Mouse (Mus musculus) midbrain, embryonic 14.5 days (tissue): ENCODE results near the gene Mt2. TPM values are rescaled to one million over a fixed set of nuclear protein-coding genes. Genes with fewer than 3 reads are reported as not detected.
A peak's percentile ranks its signal among the peaks of the same experiment; 100 is the strongest.

Experiments
- ATAC-seq: fragments of 200-750 bp; cut with Nextera tagmentation; 2 replicates; pipeline ENCODE4 v1.8.0; 2017; ENCODE audit warnings: moderate number of reproducible peaks, moderate library complexity; ENCODE audit not compliant: low FRiP score, low TSS enrichment
- DNase-seq: peaks from one replicate; pipeline ENCODE4 v3.0.0-alpha.2; 2015
- H3K27ac ChIP-seq: fragments of 300-500 bp; sonication (generic); replicated peaks from 2 replicates; pipeline ENCODE4 v1.5.1; 2014; ENCODE audit warnings: mild to moderate bottlenecking, low read depth, low read length, moderate library complexity
- H3K27me3 ChIP-seq: fragments of 300-500 bp; sonication (generic); 2 replicates; pipeline ENCODE4 v1.6.1; 2014; ENCODE audit warnings: low read length, control low read depth, mixed read lengths; ENCODE audit not compliant: control insufficient read depth, insufficient read depth
- H3K36me3 ChIP-seq: fragments of 300-500 bp; sonication (generic); 2 replicates; pipeline ENCODE4 v1.6.1; 2014; ENCODE audit warnings: low read length, control low read depth; ENCODE audit not compliant: control insufficient read depth, insufficient read depth
- H3K4me1 ChIP-seq: fragments of 300-500 bp; sonication (generic); 2 replicates; pipeline ENCODE4 v1.6.1; 2014; ENCODE audit warnings: mild to moderate bottlenecking, antibody characterized with exemption, low read length, control low read depth; ENCODE audit not compliant: control insufficient read depth, insufficient read depth
- H3K4me2 ChIP-seq: fragments of 300-500 bp; sonication (generic); 2 replicates; pipeline ENCODE4 v1.6.1; 2014; ENCODE audit warnings: mild to moderate bottlenecking, low read length, moderate library complexity
- H3K4me3 ChIP-seq: fragments of 300-500 bp; sonication (generic); replicated peaks from 2 replicates; pipeline ENCODE4 v1.5.1; 2014; ENCODE audit warnings: low read depth, low read length
- H3K9ac ChIP-seq: fragments of 300-500 bp; sonication (generic); replicated peaks from 2 replicates; pipeline ENCODE4 v1.6.1; 2014; ENCODE audit warnings: mild to moderate bottlenecking, low read length, moderate library complexity
- H3K9me3 ChIP-seq: fragments of 300-500 bp; sonication (generic); 2 replicates; pipeline ENCODE4 v1.6.1; 2016; ENCODE audit warnings: low read length, control low read depth, mixed read lengths; ENCODE audit not compliant: control insufficient read depth
- WGBS: fragments of 180-500 bp; shearing (Covaris S2); extraction: QIAGEN DNeasy Blood & Tissue Kit; methylation state at CpG from one replicate; pipeline ENCODE4 v1.1.7; 2014; 5-methylcytosine and 5-hydroxymethylcytosine counted together
- polyA plus RNA-seq: library from polyadenylated mRNA; unstranded; fragments of >200 nt; fragmentation: Nextera tagmentation; extraction: Ambion mirVana; gene quantifications from 2 replicates; pipeline ENCODE4 v1.2.1, GENCODE M21; 2014

The Mt2 gene
- polyA plus RNA-seq, 1 experiment from 2014 or later: 9.3 TPM

DNA sequence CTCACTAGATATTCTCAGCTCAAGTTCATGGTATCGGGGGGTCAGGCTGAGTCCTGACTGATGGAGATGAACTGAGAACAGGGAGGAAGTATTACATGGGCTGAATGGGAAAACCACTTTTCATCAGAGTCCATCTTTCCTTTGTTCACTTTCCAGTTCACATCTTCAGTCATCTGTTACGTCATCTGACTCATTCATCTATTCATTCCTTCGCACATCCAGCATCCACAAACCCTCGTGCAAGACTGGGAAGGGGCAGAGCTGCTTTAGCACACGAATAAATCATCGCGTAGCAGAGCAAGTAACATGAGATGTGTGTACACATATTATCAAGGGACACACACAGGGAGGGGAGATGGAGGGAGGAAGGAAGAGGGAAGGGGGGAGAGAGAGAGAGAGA lies 36.3 kb upstream of the Mt2 start:
- Histone ChIP-seq H3K27ac (no peak overlapping the region), H3K36me3 (no peaks in the 10 kb centered on the region), H3K9ac (no peak overlapping the region), H3K4me3 (no peak overlapping the region), H3K4me1 (no peaks in the 10 kb centered on the region), H3K9me3 (no peaks in the 10 kb centered on the region), H3K4me2 (no peak overlapping the region), H3K27me3 (no peaks in the 10 kb centered on the region)
- no peak for DNase-seq
- no peak for ATAC-seq
- WGBS: 83% methylated on average over 7 of the region's 7 CpGs

DNA sequence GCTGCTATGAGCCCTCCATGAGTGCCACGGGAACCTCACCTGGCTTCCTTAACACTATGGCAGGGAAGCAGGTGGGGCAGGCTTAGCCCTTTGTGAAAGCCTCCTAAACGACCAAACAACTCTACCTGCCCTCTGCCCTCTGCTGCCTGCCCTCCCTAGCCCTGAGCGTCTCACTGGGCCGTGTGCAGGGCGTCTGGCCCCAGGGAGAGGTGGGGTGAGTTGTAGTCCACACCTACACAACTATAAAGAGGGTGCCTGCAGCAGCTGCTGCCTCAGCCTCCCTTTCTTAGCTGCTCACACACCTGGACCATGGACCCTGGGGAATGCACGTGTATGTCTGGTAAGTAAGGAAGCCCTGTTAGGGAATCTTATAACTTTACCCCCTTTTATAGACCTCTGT lies 35.5 kb upstream of the Mt2 start, which contains the start of gene Mt4:
Gene Mt4 (plus strand): TSS at position 265 of the 400 bp plus-strand sequence.
- H3K4me2 ChIP-seq: no peak within 1 kb of the TSS
- H3K9me3 ChIP-seq: no peaks in the 10 kb centered on the region
- H3K9ac ChIP-seq: no peak within 1 kb of the TSS
- WGBS: 69% methylated on average over 6 of the region's 6 CpGs
- no peak within 1 kb of the TSS for H3K27ac ChIP-seq
- ATAC-seq (no peak), DNase-seq (no peak)
- H3K4me3 ChIP-seq: no peak within 1 kb of the TSS
- no peaks in the 10 kb centered on the region for H3K27me3 ChIP-seq
- no peaks in the 10 kb centered on the region for H3K4me1 ChIP-seq
- H3K36me3 ChIP-seq: no peaks in the 10 kb centered on the region

DNA sequence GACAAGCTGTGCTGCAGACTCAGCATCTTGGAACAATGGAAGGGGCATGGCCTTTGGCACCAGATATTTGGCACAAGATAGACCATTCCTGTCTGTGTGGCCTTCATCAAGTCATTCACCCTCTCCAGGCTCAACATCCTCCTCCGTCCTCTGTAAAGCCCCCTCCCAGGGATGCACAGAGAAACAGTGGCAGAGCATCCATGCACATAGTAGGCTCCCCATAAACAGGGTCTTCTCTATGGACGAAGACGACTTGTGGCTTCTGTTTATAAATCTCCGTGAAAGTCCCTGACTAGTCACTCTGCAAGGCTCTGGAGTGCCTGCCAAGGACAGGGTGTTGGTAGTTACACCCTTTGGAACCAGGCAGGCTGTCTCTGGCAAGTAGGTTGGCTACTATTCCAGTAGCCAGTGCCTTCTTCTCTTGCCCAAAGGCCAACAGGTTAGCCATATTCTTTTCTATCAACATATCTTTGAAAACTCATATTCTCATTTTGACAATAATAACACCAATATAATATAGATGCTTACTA lies 32.1 kb upstream of the Mt2 start:
- WGBS: 76% methylated on average over 4 of the region's 4 CpGs
- Histone ChIP-seq H3K27ac (no peak overlapping the region), H3K4me1 (no peaks in the 10 kb centered on the region), H3K36me3 (no peaks in the 10 kb centered on the region), H3K9me3 (no peaks in the 10 kb centered on the region), H3K27me3 (no peaks in the 10 kb centered on the region), H3K4me2 (no peak overlapping the region), H3K9ac (no peak overlapping the region), H3K4me3 (no peak overlapping the region)
- DNase-seq (no peak), ATAC-seq (no peak)

DNA sequence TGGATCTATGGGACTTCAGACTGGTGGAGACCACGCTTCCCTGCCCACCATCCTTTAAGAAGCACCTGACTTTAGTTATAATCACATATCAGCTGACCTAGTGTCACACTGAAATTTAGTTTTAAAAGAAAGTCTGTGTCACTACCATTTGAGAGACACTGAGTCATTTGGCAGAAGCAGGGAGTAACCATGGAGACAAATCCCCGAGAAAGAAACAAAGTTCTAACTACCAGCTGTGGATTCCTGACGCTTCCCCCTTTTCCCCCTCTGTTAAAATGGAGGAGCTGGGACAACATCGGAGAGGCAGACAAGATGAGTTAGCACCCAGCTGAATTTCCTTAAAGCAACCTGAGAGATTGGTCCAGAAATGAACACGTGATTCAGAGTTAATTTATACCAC lies 24.2 kb upstream of the Mt2 start:
- Histone ChIP-seq H3K4me2 (no peak overlapping the region), H3K4me3 (no peak overlapping the region), H3K4me1 (peaks cover 9% of the 10 kb centered on the region; the same call in 1 of the 2 replicates), H3K9me3 (no peaks in the 10 kb centered on the region), H3K27ac (no peak overlapping the region), H3K27me3 (no peaks in the 10 kb centered on the region), H3K9ac (no peak overlapping the region), H3K36me3 (no peaks in the 10 kb centered on the region)
- ATAC-seq (no peak), DNase-seq (peak; percentile 44)
- WGBS: 34% methylated on average over 5 of the region's 5 CpGs

DNA sequence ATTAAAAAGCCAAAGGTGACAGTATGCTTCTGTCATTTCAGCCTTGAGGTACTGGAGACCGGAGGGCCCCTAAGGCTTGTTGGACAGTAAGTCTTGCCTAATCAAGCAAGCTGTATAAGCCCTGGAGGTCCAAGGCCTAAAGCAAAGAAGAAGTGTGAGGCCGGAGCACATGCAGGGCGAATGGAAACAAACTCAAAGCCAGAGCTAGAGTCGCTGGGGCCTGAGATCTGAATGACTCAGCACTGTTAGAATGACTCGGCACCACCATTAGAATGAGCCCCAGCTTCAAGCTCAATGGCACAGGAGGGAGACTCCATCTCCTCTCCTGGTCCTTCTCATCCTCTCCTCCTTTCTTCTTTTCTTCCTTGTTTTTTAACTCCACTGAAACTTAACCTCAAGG lies 21.5 kb upstream of the Mt2 start:
- H3K27ac ChIP-seq: no peak overlapping the region
- H3K4me2 ChIP-seq: no peak overlapping the region
- DNase-seq (no peak), ATAC-seq (no peak)
- no peaks in the 10 kb centered on the region for H3K36me3 ChIP-seq
- peaks cover 13% of the 10 kb centered on the region; the same call in 1 of the 2 replicates for H3K4me1 ChIP-seq
- no peaks in the 10 kb centered on the region for H3K9me3 ChIP-seq
- no peak overlapping the region for H3K9ac ChIP-seq
- WGBS: 83% methylated on average over 5 of the region's 5 CpGs
- H3K4me3 ChIP-seq: no peak overlapping the region
- H3K27me3 ChIP-seq: no peaks in the 10 kb centered on the region

DNA sequence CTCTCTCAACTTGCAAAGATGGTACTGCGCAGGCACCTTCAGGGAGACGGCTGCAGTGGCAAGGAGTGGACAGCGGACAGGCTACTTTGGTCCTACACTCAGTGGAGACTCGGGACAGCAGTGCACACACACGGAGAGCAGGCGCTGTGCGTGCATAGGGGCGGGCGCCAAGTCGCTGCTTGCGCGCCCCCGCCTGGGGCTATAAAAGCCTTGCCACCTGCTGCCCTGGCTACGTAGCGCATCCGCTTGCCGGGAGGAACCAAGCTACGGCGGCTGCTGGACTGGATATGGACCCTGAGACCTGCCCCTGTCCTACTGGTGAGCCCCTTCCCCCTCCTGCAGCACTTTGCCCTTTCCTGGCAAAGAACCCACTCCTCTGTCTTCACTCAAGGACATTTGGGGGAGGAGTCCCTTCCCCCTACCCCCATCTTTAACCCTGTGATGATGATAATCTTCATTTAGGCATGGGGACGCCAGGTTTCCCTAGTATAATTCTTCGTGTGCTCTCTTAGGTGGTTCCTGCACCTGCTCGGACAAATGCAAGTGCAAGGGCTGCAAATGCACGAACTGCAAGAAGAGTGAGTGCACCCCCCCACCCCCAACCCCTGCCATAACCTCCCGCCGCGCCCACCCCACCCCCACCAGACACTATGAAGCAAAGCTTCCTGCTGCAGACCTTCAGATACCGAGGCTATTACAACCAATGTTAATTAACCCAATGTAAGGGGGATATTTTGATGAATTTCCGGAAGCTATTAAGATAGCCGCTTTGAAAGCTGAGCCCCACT lies 19.8 kb upstream of the Mt2 start, which contains the start of gene Mt3:
Gene Mt3 (plus strand): TSS at position 95 of the 788 bp plus-strand sequence.
- WGBS: 2% methylated on average over 29 of the region's 29 CpGs
- Histone ChIP-seq H3K4me3 (peak within 1 kb of the TSS; percentile 46), H3K27ac (peak within 1 kb of the TSS; percentile 8; the same call in 1 of the 2 replicates), H3K9ac (peak within 1 kb of the TSS; percentile 56), H3K4me2 (peak within 1 kb of the TSS; percentile 91), H3K9me3 (no peaks in the 10 kb centered on the region), H3K27me3 (no peaks in the 10 kb centered on the region), H3K4me1 (peaks cover 13% of the 10 kb centered on the region; the same call in 1 of the 2 replicates), H3K36me3 (no peaks in the 10 kb centered on the region)
- peak; percentile 86 for ATAC-seq
- peak; percentile 89 for DNase-seq

DNA sequence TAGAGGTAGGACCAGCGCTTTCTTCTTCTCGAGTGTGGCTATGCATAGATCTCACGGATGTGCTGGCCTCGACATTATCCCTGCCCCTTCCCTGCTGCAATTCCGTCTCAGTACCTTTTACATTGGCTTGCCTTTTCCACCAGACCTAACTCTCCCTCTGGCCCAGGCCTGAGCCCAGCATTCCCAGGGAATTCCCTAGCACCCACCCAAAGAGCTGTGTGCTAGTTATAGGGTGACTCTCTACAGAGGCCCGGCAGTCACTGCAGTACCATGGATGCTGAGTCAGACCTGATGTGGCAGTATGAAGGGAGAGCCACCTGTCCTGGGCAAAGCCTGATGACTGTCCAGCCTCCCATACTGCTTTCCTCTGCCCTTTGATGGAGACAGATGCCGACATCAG lies 19.0 kb upstream of the Mt2 start:
- peaks cover 13% of the 10 kb centered on the region; the same call in 1 of the 2 replicates for H3K4me1 ChIP-seq
- H3K9me3 ChIP-seq: no peaks in the 10 kb centered on the region
- ATAC-seq (no peak), DNase-seq (no peak)
- H3K4me3 ChIP-seq: peak overlapping the region; percentile 46
- peak overlapping the region; percentile 56; the same call in 1 of the 2 replicates for H3K9ac ChIP-seq
- H3K36me3 ChIP-seq: no peaks in the 10 kb centered on the region
- 0 out of 2 replicates have a peak overlapping the region, but pooled peaks have one; percentile 8 for H3K27ac ChIP-seq
- no peaks in the 10 kb centered on the region for H3K27me3 ChIP-seq
- H3K4me2 ChIP-seq: peak overlapping the region; percentile 91
- 27% methylated on average over 7 of the region's 7 CpGs for WGBS

DNA sequence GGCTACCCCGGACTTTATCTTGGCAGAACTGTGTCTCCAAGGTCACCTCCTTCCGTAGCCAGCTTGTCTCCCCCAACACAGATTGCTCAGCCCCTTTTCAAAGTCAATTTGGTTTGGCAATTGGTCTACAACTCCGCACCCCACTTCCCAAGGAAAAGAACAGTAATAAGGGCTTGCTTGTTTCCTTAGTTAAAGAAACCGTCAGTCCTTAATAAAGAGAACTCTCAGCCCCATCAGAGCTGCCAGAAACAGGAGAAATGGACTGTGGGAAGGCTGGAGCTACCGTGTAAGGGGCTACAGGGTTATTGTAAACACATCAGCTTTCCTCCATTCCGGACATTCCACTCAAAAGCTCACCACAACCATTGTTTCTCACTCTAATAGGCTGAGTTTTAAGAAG lies 17.9 kb upstream of the Mt2 start:
- Histone ChIP-seq H3K9ac (no peak overlapping the region), H3K4me2 (no peak overlapping the region), H3K27me3 (no peaks in the 10 kb centered on the region), H3K9me3 (no peaks in the 10 kb centered on the region), H3K4me3 (no peak overlapping the region), H3K36me3 (no peaks in the 10 kb centered on the region), H3K4me1 (peaks cover 13% of the 10 kb centered on the region; the same call in 1 of the 2 replicates), H3K27ac (no peak overlapping the region)
- ATAC-seq (no peak), DNase-seq (peak; percentile 12)
- 48% methylated on average over 6 of the region's 6 CpGs for WGBS
